Mouse (Mus musculus): ENCODE data around the gene Rhbdl2. TPM values are rescaled to one million over a fixed set of nuclear protein-coding genes. Genes with fewer than 3 reads are reported as not detected.

Gene Rhbdl2
- not detected for total RNA-seq (2023)

DNA sequence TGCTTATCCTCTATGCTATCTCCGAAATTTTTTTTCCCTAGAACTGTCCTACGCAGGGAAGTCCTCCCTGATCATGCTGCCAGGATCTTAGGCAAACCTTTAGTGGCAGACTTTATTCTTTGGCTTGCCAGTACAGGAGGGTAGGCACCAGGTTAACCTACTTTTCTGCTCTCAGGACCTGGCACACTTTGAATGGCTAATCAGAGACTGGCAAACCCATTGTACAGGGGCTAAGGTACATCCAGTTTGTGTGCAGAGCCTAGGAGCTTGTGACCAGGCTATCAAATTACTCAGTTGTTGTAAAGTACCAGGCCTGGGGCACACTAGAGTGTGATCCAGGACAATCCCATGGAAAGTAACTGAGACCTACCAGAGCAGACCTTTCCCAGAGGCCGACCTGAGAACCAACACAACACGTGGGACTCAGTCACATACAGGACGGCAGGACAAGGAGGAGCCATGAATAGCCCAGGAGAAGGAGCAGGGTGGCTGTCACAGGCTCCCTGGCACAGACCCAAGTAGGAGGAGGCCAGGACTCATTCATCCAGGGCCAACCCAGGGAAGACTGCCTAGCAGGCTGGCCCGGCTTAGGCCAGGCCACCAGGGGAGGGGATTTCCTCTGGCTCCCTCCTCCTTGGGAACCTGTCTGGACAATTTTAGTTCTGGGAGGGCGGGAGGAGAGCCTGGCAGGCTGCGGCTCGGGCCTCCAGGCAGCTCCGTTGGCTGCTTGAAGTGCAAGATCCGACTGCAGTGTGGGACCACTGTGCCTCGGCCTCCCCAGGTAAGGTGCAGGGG is at the start of gene Rhbdl2:
TSS of gene Rhbdl2 (plus strand) at position 684 of the 795 bp plus-strand sequence.

DNA sequence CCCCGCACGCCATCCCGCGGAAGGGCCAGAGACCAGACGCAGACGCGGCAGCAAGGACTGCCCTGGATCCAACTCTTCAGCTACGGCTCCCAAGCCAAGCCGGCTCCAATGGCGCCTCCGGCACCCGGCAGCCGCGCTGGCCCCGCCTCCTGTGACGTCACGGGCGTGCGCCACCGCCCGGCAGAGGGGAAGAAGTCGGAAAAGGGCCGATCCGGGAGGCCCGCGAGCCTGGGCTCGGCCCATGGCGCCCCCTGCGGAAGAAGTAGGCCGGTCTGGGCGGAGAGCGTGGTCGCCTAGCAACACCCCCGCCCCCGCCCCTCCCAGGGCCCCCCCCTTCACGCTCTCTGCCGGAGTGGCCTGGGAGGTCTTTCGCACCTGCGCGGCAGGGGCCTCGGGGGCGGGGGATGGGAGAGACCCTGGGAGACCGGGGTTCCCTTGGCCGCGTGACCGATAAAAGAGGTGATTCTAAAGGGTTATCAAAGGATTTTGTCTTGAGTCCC is 37.5 kb upstream of the Rhbdl2 start, which contains the start of gene Akirin1:
TSS of gene Akirin1 (minus strand) at position 194 of the 500 bp plus-strand sequence.

DNA sequence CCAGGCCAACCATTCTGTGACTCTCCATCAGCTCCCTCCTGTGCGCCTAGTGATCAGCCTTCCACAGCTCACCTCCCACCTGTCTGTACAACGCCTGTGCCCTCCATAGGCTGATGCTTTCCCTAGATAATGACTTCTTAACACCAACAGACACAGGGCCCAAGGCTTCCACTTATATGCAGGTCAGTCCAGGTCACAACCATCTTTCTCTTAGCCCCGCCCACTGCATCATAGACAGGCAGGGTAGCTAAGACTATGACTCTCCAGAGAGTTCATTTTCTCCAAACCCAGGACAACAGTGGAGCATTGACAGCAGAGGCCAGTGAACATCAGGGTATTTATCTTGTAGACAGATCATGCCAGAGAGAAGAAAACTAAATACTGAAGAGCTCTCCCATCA is 71.7 kb downstream of the Rhbdl2 start, which contains the start of gene 4933427I04Rik:
TSS of gene 4933427I04Rik (plus strand) at position 301 of the 400 bp plus-strand sequence.

Other genes starting within 250 kb of the Rhbdl2 start
- 100 to 1,000 TPM; 694 to 726 TPM for gene Macf1, start 103.5 kb upstream of the Rhbdl2 start, total RNA-seq (2023)
- 10 to 100 TPM; 32.6 to 49.4 TPM for gene Ndufs5, start 69.7 kb upstream of the Rhbdl2 start, total RNA-seq (2023)
- gene Akirin1, start 37.5 kb upstream of the Rhbdl2 start, total RNA-seq (2023), result 10 to 100 TPM; 54.5 to 62.4 TPM
- not detected for gene 4933427I04Rik, start 71.8 kb downstream of the Rhbdl2 start, total RNA-seq (2023)
- gene Mycbp, start 117.0 kb downstream of the Rhbdl2 start, total RNA-seq (2023), result 10 to 100 TPM in 1 of 2 experiments, 1 to 10 TPM in 1; 8.7 to 14.0 TPM
- 10 to 100 TPM; 37.8 to 41.0 TPM for gene Rragc, start 129.6 kb downstream of the Rhbdl2 start, total RNA-seq (2023)
- 1 to 10 TPM in 1 of 2 experiments, not detected in 1; 1.3 TPM for gene 4930535I16Rik, start 130.1 kb downstream of the Rhbdl2 start, total RNA-seq (2023)

Measured in T-cell, adult 66 days (primary cell).